Mouse (Mus musculus): ENCODE data around the gene Ryr1. TPM values are rescaled to one million over a fixed set of nuclear protein-coding genes. Genes with fewer than 3 reads are reported as not detected.
A peak's percentile ranks its signal among the peaks of the same experiment; 100 is the strongest.

Ryr1 gene
- polyA plus RNA-seq, 2 experiments from 2014 or later: 0.03 to 0.05 TPM

GRCm38 (mm10) chr7:28958770-28959169, 166.2 kb downstream of the Ryr1 start:
- ATAC-seq: no peak

GRCm38 (mm10) chr7:28957997-28958725, 166.8 kb downstream of the Ryr1 start:
- no peak for ATAC-seq

DNA sequence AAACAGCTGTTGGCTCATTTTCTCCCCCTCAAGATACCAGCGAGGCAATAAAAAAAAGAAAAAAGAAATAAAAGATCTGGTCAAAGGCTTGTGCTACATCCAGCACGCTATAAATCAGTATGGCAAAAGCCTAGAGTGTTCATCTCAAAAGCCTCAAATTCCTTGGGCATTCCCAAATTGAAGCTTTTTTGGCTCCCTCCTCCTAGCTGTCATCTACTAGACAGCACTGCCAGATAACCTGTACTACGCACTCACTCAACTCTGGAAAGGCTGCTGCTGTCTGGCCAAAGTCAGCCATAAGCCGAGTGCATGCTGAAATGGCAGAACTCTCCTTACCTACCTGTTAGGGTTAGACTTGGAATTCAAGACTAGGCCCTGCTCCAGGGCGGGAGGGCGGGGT, 167.7 kb downstream of the Ryr1 start:
- no peak for ATAC-seq

- ATAC-seq: peak; percentile 51
These were observed 168.7 kb downstream of the Ryr1 start for GRCm38 (mm10) chr7:28956270-28956669.

- no peak for ATAC-seq
These were observed 169.6 kb downstream of the Ryr1 start for GRCm38 (mm10) chr7:28955295-28955897.

DNA sequence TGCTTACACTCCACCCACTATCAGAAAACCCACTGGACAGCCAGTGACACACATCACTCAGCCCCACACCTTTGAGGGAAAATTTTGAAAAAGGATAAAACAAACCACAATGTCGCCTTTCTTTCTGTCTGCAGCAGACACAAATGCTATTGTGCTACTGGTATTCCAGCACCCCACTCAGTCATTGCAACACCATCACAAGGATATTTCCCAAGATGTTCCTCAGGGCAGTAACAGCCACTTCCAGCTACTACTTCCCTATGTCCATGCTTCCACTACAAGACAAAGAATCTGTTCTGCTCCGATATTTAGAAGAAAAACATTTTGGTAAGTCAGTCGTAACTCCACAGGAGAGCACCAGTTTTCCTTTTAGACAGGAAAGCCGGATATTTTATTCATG, 170.2 kb downstream of the Ryr1 start:
- ATAC-seq: no peak

DNA sequence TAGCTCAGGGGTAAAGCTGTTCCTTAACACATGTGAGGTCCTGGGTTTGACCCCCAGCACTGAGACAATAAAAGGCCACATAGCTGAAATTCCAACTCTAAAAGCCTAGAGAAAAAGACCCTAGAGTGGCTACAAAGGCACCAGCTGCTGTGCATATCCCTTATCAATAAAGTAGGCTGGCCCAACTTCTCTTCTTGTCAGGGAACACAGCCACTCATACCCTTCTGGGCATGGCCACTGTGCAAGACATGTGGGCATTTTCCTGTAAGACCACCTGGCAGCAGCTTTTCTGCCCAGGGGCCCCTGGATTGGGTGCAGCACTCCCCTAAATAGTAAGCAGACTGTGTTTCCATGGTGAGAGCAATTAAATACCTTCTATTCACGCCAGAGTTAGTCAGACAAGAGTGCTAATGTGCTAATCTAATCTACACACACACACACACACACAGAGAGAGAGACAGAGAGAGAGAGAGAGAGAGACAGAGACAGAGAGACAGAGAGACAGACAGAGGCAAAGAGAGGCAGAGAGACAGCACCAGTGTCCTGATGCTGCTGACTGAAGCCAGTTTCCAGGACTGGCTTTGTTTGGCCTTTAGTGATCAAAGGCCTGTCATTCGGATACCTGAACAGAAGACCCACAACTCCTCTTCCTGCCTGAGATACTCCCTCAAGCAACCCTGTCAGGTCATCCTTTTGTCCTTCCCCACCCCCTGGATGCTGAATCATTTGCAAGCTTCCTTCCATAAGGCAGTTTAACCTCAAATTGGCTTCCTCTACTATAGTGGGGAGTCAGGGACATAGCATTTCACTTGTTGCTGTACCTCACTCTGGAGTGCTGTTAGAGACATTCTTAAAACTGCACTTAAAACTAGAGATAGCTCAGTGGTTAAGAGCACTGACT, 171.3 kb downstream of the Ryr1 start:
- ATAC-seq: no peak

Other genes with a start within 250 kb of the Ryr1 start
- under 1 TPM in 1 of 2 experiments, not detected in 1; 0.34 TPM for gene Capn12, start 243.8 kb downstream of the Ryr1 start, polyA plus RNA-seq (2017; shearing (Covaris generic))
- 100 to 1,000 TPM in 1 of 2 experiments, 10 to 100 TPM in 1; 84.6 to 128 TPM for gene Actn4, start 162.8 kb downstream of the Ryr1 start, polyA plus RNA-seq (2017; shearing (Covaris generic))
- 100 to 1,000 TPM; 603 to 630 TPM for gene Eif3k, start 143.3 kb downstream of the Ryr1 start, polyA plus RNA-seq (2017; shearing (Covaris generic))
- gene Map4k1, start 143.1 kb downstream of the Ryr1 start, polyA plus RNA-seq (2017; shearing (Covaris generic)): 100 to 1,000 TPM in 1 of 2 experiments, 10 to 100 TPM in 1; 88.8 to 120 TPM
- 1 to 10 TPM in 1 of 2 experiments, under 1 TPM in 1; 0.95 to 1.1 TPM for gene Rasgrp4, start 9.7 kb upstream of the Ryr1 start, polyA plus RNA-seq (2017; shearing (Covaris generic))
- gene Fam98c, start 31.1 kb upstream of the Ryr1 start, polyA plus RNA-seq (2017; shearing (Covaris generic)): 10 to 100 TPM; 11.4 to 16.3 TPM
- not detected for gene Ggn, start 45.0 kb upstream of the Ryr1 start, polyA plus RNA-seq (2017; shearing (Covaris generic))
- gene Spred3, start 45.2 kb upstream of the Ryr1 start, polyA plus RNA-seq (2017; shearing (Covaris generic)): under 1 TPM in 1 of 2 experiments, not detected in 1; 0.78 TPM
- 100 to 1,000 TPM; 214 to 229 TPM for gene Psmd8, start 55.5 kb upstream of the Ryr1 start, polyA plus RNA-seq (2017; shearing (Covaris generic))
- under 1 TPM in 1 of 2 experiments, not detected in 1; 0.15 TPM for gene Catsperg1, start 88.9 kb upstream of the Ryr1 start, polyA plus RNA-seq (2017; shearing (Covaris generic))
- 1 to 10 TPM; 1.6 to 1.9 TPM for gene Kcnk6, start 107.3 kb upstream of the Ryr1 start, polyA plus RNA-seq (2017; shearing (Covaris generic))
- gene Yif1b, start 113.2 kb upstream of the Ryr1 start, polyA plus RNA-seq (2017; shearing (Covaris generic)): 10 to 100 TPM; 57.6 to 73.2 TPM
- gene 2200002D01Rik, start 123.3 kb upstream of the Ryr1 start, polyA plus RNA-seq (2017; shearing (Covaris generic)): 1 to 10 TPM; 2.7 to 3.6 TPM
- 10 to 100 TPM; 66.6 to 70.2 TPM for gene Spint2, start 156.7 kb upstream of the Ryr1 start, polyA plus RNA-seq (2017; shearing (Covaris generic))
- not detected for gene Ppp1r14a, start 164.1 kb upstream of the Ryr1 start, polyA plus RNA-seq (2017; shearing (Covaris generic))
- gene Dpf1, start 178.8 kb upstream of the Ryr1 start, polyA plus RNA-seq (2017; shearing (Covaris generic)): not detected